ENCODE assay signal across 8 mouse cellular contexts in genomic region chr11:113056042-113056632, GRCm38 (mm10).
DNase-seq lines count a peak whose midpoint lies in the region; ATAC-seq and TF ChIP-seq lines count a peak whose summit lies in the region.

No protein-coding gene starts in this region.

- H3K27me3 ChIP-seq in forebrain, embryonic 16.5 days (replicated peaks; ENCODE audit: control insufficient read depth, insufficient read depth, low read length), result no peaks in the 10 kb centered on the region
- H3K27me3 ChIP-seq in hindbrain, embryonic 13.5 days, result no peaks in the 10 kb centered on the region
- no peaks in the 10 kb centered on the region for H3K27me3 ChIP-seq in midbrain, postnatal 0 days (ENCODE audit: insufficient read depth, low read length)

- WGBS in forebrain, embryonic 16.5 days, result 54% methylated on average over 12 of the region's 12 CpGs
- 69% methylated on average over 12 of the region's 12 CpGs for WGBS in hindbrain, embryonic 13.5 days
- 70% methylated on average over 12 of the region's 12 CpGs for WGBS in midbrain, postnatal 0 days

- H3K27ac ChIP-seq in forebrain, embryonic 16.5 days (ENCODE audit: low read length), result peak overlapping the region; percentile 54
- H3K27ac ChIP-seq in hindbrain, embryonic 13.5 days, result peak overlapping the region; percentile 85
- H3K27ac ChIP-seq in midbrain, postnatal 0 days (ENCODE audit: low read depth, low read length), result 0 out of 2 replicates have a peak overlapping the region, but pooled peaks have one; percentile 32

- no peak overlapping the region for H3K4me3 ChIP-seq in forebrain, embryonic 16.5 days (replicated peaks; ENCODE audit: low read length)
- H3K4me3 ChIP-seq in hindbrain, embryonic 13.5 days, result no peak overlapping the region
- no peak overlapping the region for H3K4me3 ChIP-seq in midbrain, postnatal 0 days (ENCODE audit: low read depth, low read length)

- ATAC-seq in forebrain, embryonic 16.5 days, result peak; percentile 41; the same call in 1 of the 2 replicates
- peak; percentile 34; the same call in 1 of the 2 replicates for ATAC-seq in hindbrain, embryonic 13.5 days (ENCODE audit: low FRiP score)
- ATAC-seq in midbrain, postnatal 0 days (ENCODE audit: low FRiP score), result peak; percentile 58; the same call in 1 of the 2 replicates
- ATAC-seq in CD4-positive, CD25-positive, alpha-beta regulatory T cell, adult 4 months, result no peak

- no peaks in the 10 kb centered on the region for H3K9me3 ChIP-seq in forebrain, embryonic 16.5 days (ENCODE audit: control insufficient read depth, low read length)
- no peaks in the 10 kb centered on the region for H3K9me3 ChIP-seq in hindbrain, embryonic 13.5 days
- no peaks in the 10 kb centered on the region for H3K9me3 ChIP-seq in midbrain, postnatal 0 days (ENCODE audit: low read length)

- H3K9ac ChIP-seq in forebrain, embryonic 16.5 days (replicated peaks; ENCODE audit: low read depth, low read length), result no peak overlapping the region
- H3K9ac ChIP-seq in hindbrain, embryonic 13.5 days, result 0 out of 2 replicates have a peak overlapping the region, but pooled peaks have one; percentile 35
- H3K9ac ChIP-seq in midbrain, postnatal 0 days (replicated peaks; ENCODE audit: low read length, poor library complexity, severe bottlenecking), result no peak overlapping the region

- intact Hi-C loops in left cerebral cortex, postnatal 4 days (cut with DNase I), result no loop called here
- intact Hi-C loops in left cerebral cortex, postnatal 14 days (cut with DNase I), result no loop called here

- no peak overlapping the region for H3K4me2 ChIP-seq in forebrain, embryonic 16.5 days (ENCODE audit: low read length)
- no peak overlapping the region for H3K4me2 ChIP-seq in hindbrain, embryonic 13.5 days
- no peak overlapping the region for H3K4me2 ChIP-seq in midbrain, postnatal 0 days (ENCODE audit: low read depth, low read length, poor library complexity, severe bottlenecking)

- H3K36me3 ChIP-seq in forebrain, embryonic 16.5 days (ENCODE audit: control insufficient read depth, insufficient read depth), result no peaks in the 10 kb centered on the region
- H3K36me3 ChIP-seq in hindbrain, embryonic 13.5 days, result no peaks in the 10 kb centered on the region
- no peaks in the 10 kb centered on the region for H3K36me3 ChIP-seq in midbrain, postnatal 0 days (ENCODE audit: insufficient read depth, low read length)

- DNase-seq in left cerebral cortex, postnatal 4 days, result peak; percentile 69
- no peak for DNase-seq in left cerebral cortex, postnatal 14 days (ENCODE audit: low spot score in 2 of 2)
- DNase-seq in midbrain, postnatal 0 days (ENCODE audit: low spot score), result no peak
- DNase-seq in layer of hippocampus, adult 9-11 months, result no peak
- no peak for DNase-seq in right cerebral cortex, postnatal 36 days (ENCODE audit: low spot score in 2 of 2)

- no peak for TF ChIP-seq CTCF in midbrain, postnatal 0 days (IDR thresholded peaks at IDR 0.05)

- peaks cover 20% of the 10 kb centered on the region for H3K4me1 ChIP-seq in forebrain, embryonic 16.5 days (replicated peaks; ENCODE audit: control insufficient read depth, insufficient read depth, low read length)
- peaks cover 27% of the 10 kb centered on the region for H3K4me1 ChIP-seq in hindbrain, embryonic 13.5 days (replicated peaks)
- peaks cover 3% of the 10 kb centered on the region; the same call in 1 of the 2 replicates for H3K4me1 ChIP-seq in midbrain, postnatal 0 days (ENCODE audit: insufficient read depth, low read length)

Comparison
In these comparisons a context has a peak if more than half of its experiments do, and no peak if none do; other contexts are left out.
1. H3K27ac ChIP-seq: peak in every context shown above with its lines; median percentile 85 in hindbrain, embryonic 13.5 days; 54 in forebrain, embryonic 16.5 days; 32 in midbrain, postnatal 0 days.